Mouse (Mus musculus) midbrain, embryonic 10.5 days (tissue): ENCODE measurements around the gene Sept5. TPM values are rescaled to one million over a fixed set of nuclear protein-coding genes. Genes with fewer than 3 reads are reported as not detected.

ENCODE experiments used
- DNase-seq: peaks from one replicate; pipeline ENCODE4 v3.0.0-alpha.2; 2017; ENCODE audit warnings: low spot score
- H3K27ac ChIP-seq: fragments of 300-500 bp; sonication (generic); replicated peaks from 2 replicates; pipeline ENCODE4 v1.5.1; 2016; ENCODE audit warnings: mild to moderate bottlenecking
- H3K27me3 ChIP-seq: fragments of 300-500 bp; sonication (generic); 2 replicates; pipeline ENCODE4 v1.6.1; 2016; ENCODE audit warnings: low read depth, mild to moderate bottlenecking; ENCODE audit not compliant: poor library complexity, severe bottlenecking
- H3K36me3 ChIP-seq: fragments of 300-500 bp; sonication (generic); 2 replicates; pipeline ENCODE4 v1.6.1; 2016; ENCODE audit warnings: mild to moderate bottlenecking, moderate library complexity
- H3K4me1 ChIP-seq: fragments of 300-500 bp; sonication (generic); 2 replicates; pipeline ENCODE4 v1.6.1; 2016
- H3K4me3 ChIP-seq: fragments of 300-500 bp; sonication (generic); 2 replicates; pipeline ENCODE4 v1.5.1; 2016; ENCODE audit warnings: mild to moderate bottlenecking, moderate library complexity
- H3K9me3 ChIP-seq: fragments of 300-500 bp; sonication (generic); replicated peaks from 2 replicates; pipeline ENCODE4 v1.6.1; 2016; ENCODE audit warnings: mild to moderate bottlenecking
- WGBS: fragments of 180-500 bp; shearing (Covaris S2); methylation state at CpG from one replicate; pipeline ENCODE4 v1.1.7; 2016; 5-methylcytosine and 5-hydroxymethylcytosine counted together
- polyA plus RNA-seq: library from polyadenylated mRNA; unstranded; fragments of >200 nt; fragmentation: Nextera tagmentation; extraction: Ambion mirVana; gene quantifications from 2 replicates; pipeline ENCODE4 v1.2.1, GENCODE M21; 2016

Sept5 gene
- polyA plus RNA-seq, 1 experiment from 2014 or later, result 31.2 TPM

GRCm38 (mm10) chr16:18628206-18628947 lies 1.4 kb downstream of the Sept5 start:
- H3K27me3 ChIP-seq, result peaks cover 89% of the 10 kb centered on the region
- peak overlapping the region; percentile 91 for H3K4me3 ChIP-seq
- DNase-seq, result no peak
- H3K36me3 ChIP-seq, result peaks cover 20% of the 10 kb centered on the region
- H3K4me1 ChIP-seq, result peaks cover 41% of the 10 kb centered on the region
- H3K27ac ChIP-seq, result peak overlapping the region; percentile 91
- H3K9me3 ChIP-seq, result no peaks in the 10 kb centered on the region
- WGBS, result 68% methylated on average over 7 of the region's 7 CpGs

GRCm38 (mm10) chr16:18627163-18627562 lies 2.6 kb downstream of the Sept5 start:
- 43% methylated on average over 3 of the region's 3 CpGs for WGBS

GRCm38 (mm10) chr16:18626376-18626878 lies 3.3 kb downstream of the Sept5 start, which contains the start of gene Gm49601:
TSS of gene Gm49601 (minus strand) at chr16:18626427.
- DNase-seq, result peak; percentile 87
- H3K36me3 ChIP-seq, result peaks cover 34% of the 10 kb centered on the region
- under 1% methylated on average over 65 of the region's 65 CpGs for WGBS

More at GRCm38 (mm10) chr16:18627163-18627562, 2.6 kb downstream of the Sept5 start:
- H3K4me1 ChIP-seq, result peaks cover 43% of the 10 kb centered on the region
- no peak overlapping the region for H3K27ac ChIP-seq
- peaks cover 33% of the 10 kb centered on the region for H3K36me3 ChIP-seq
- H3K27me3 ChIP-seq, result peaks cover 95% of the 10 kb centered on the region
- no peak for DNase-seq
- peak overlapping the region; percentile 91; the same call in 1 of the 2 replicates for H3K4me3 ChIP-seq
- H3K9me3 ChIP-seq, result no peaks in the 10 kb centered on the region

GRCm38 (mm10) chr16:18625791-18626311 lies 3.9 kb downstream of the Sept5 start:
- WGBS, result 10% methylated on average over 26 of the region's 26 CpGs

More at GRCm38 (mm10) chr16:18626376-18626878, 3.3 kb downstream of the Sept5 start, which contains the start of gene Gm49601:
- Histone ChIP-seq H3K4me3 (peak within 1 kb of the TSS; percentile 91), H3K9me3 (no peaks in the 10 kb centered on the region), H3K27ac (peak within 1 kb of the TSS; percentile 72), H3K27me3 (peaks cover 97% of the 10 kb centered on the region), H3K4me1 (peaks cover 50% of the 10 kb centered on the region)

GRCm38 (mm10) chr16:18625097-18625496 lies 4.7 kb downstream of the Sept5 start:
- H3K4me3 ChIP-seq, result no peak overlapping the region; the same call in 1 of the 2 replicates
- 29% methylated on average over 14 of the region's 14 CpGs for WGBS

More at GRCm38 (mm10) chr16:18625791-18626311, 3.9 kb downstream of the Sept5 start:
- Histone ChIP-seq H3K27me3 (peaks cover 97% of the 10 kb centered on the region), H3K9me3 (no peaks in the 10 kb centered on the region), H3K27ac (peak overlapping the region; percentile 72), H3K4me3 (peak overlapping the region; percentile 63), H3K36me3 (peaks cover 34% of the 10 kb centered on the region), H3K4me1 (peaks cover 56% of the 10 kb centered on the region)
- DNase-seq, result no peak

GRCm38 (mm10) chr16:18624641-18625040 lies 5.1 kb downstream of the Sept5 start:
- H3K27me3 ChIP-seq, result peaks cover 99% of the 10 kb centered on the region
- DNase-seq, result no peak
- H3K4me3 ChIP-seq, result no peak overlapping the region
- H3K27ac ChIP-seq, result no peak overlapping the region
- peaks cover 54% of the 10 kb centered on the region for H3K4me1 ChIP-seq
- H3K9me3 ChIP-seq, result no peaks in the 10 kb centered on the region
- H3K36me3 ChIP-seq, result peaks cover 34% of the 10 kb centered on the region
- 10% methylated on average over 15 of the region's 15 CpGs for WGBS

More at GRCm38 (mm10) chr16:18625097-18625496, 4.7 kb downstream of the Sept5 start:
- no peak overlapping the region for H3K27ac ChIP-seq
- peaks cover 59% of the 10 kb centered on the region for H3K4me1 ChIP-seq
- H3K9me3 ChIP-seq, result no peaks in the 10 kb centered on the region
- DNase-seq, result no peak
- H3K27me3 ChIP-seq, result peaks cover 97% of the 10 kb centered on the region
- peaks cover 34% of the 10 kb centered on the region for H3K36me3 ChIP-seq

GRCm38 (mm10) chr16:18623751-18624540 lies 5.8 kb downstream of the Sept5 start:
- Histone ChIP-seq H3K36me3 (peaks cover 34% of the 10 kb centered on the region), H3K9me3 (no peaks in the 10 kb centered on the region), H3K4me3 (no peak overlapping the region), H3K27me3 (peaks cover 100% of the 10 kb centered on the region), H3K4me1 (peaks cover 51% of the 10 kb centered on the region), H3K27ac (no peak overlapping the region)
- 12% methylated on average over 15 of the region's 15 CpGs for WGBS
- no peak for DNase-seq

- Histone ChIP-seq H3K9me3 (no peaks in the 10 kb centered on the region), H3K4me1 (peaks cover 46% of the 10 kb centered on the region), H3K36me3 (peaks cover 34% of the 10 kb centered on the region), H3K27me3 (peaks cover 100% of the 10 kb centered on the region), H3K4me3 (no peak overlapping the region), H3K27ac (no peak overlapping the region)
- DNase-seq, result no peak
- WGBS, result 9% methylated on average over 29 of the region's 29 CpGs
These were observed 6.6 kb downstream of the Sept5 start for GRCm38 (mm10) chr16:18622916-18623750.

- 2% methylated on average over 17 of the region's 17 CpGs for WGBS
- DNase-seq, result peak; percentile 42
- H3K27me3 ChIP-seq, result peaks cover 100% of the 10 kb centered on the region
- H3K4me1 ChIP-seq, result peaks cover 52% of the 10 kb centered on the region
- no peak within 1 kb of the TSS for H3K27ac ChIP-seq
- no peaks in the 10 kb centered on the region for H3K9me3 ChIP-seq
- H3K36me3 ChIP-seq, result peaks cover 34% of the 10 kb centered on the region
- H3K4me3 ChIP-seq, result peak within 1 kb of the TSS; percentile 57
These were observed 7.7 kb downstream of the Sept5 start, which contains the start of gene Gp1bb for GRCm38 (mm10) chr16:18622019-18622418. TSS of gene Gp1bb (minus strand) at chr16:18622403.

GRCm38 (mm10) chr16:18621362-18622001 lies 8.3 kb downstream of the Sept5 start:
- Histone ChIP-seq H3K4me3 (peak overlapping the region; percentile 57), H3K36me3 (peaks cover 34% of the 10 kb centered on the region), H3K9me3 (no peaks in the 10 kb centered on the region), H3K4me1 (peaks cover 51% of the 10 kb centered on the region), H3K27me3 (peaks cover 100% of the 10 kb centered on the region), H3K27ac (no peak overlapping the region)
- 2% methylated on average over 38 of the region's 38 CpGs for WGBS
- DNase-seq, result peak; percentile 54

- H3K27me3 ChIP-seq, result peaks cover 100% of the 10 kb centered on the region
- peaks cover 44% of the 10 kb centered on the region for H3K4me1 ChIP-seq
- H3K4me3 ChIP-seq, result peak overlapping the region; percentile 57
- peak; percentile 49 for DNase-seq
- H3K27ac ChIP-seq, result peak overlapping the region; percentile 38; the same call in 1 of the 2 replicates
- H3K36me3 ChIP-seq, result peaks cover 34% of the 10 kb centered on the region
- WGBS, result under 1% methylated on average over 74 of the region's 74 CpGs
- no peaks in the 10 kb centered on the region for H3K9me3 ChIP-seq
These were observed 9.0 kb downstream of the Sept5 start for GRCm38 (mm10) chr16:18620601-18621361.
